Mouse (Mus musculus) right cerebral cortex, postnatal 10 days (tissue): ENCODE results near the gene Atf3.
A peak's percentile ranks its signal among the peaks of the same experiment; 100 is the strongest.
"Not testable (repeated sequence)": the region's sequence is repeated elsewhere in the genome, so short reads cannot be mapped to it uniquely, and the experiment has no call there.

Experiments used
- DNase-seq, 2 experiments: peaks; one replicate each; pipeline ENCODE4 v3.0.0; 2021; ENCODE audit warnings: low spot score in 2 of 2

Atf3 gene

GRCm38 (mm10) chr1:191150924-191151605, 66.8 kb downstream of the Atf3 start:
- no peak for DNase-seq

- DNase-seq, result not testable (repeated sequence)
Observed at GRCm38 (mm10) chr1:191149489-191149888, 68.3 kb downstream of the Atf3 start.

GRCm38 (mm10) chr1:191140983-191141382, 76.9 kb downstream of the Atf3 start:
- DNase-seq, result no peak

GRCm38 (mm10) chr1:191138874-191139495, 78.9 kb downstream of the Atf3 start:
- no peak for DNase-seq

- no peak for DNase-seq
Observed at GRCm38 (mm10) chr1:191138436-191138835, 79.4 kb downstream of the Atf3 start.

- no peak for DNase-seq
Observed at GRCm38 (mm10) chr1:191135406-191135805, 82.4 kb downstream of the Atf3 start.

GRCm38 (mm10) chr1:191132934-191133333, 84.9 kb downstream of the Atf3 start:
- DNase-seq, result no peak

GRCm38 (mm10) chr1:191132240-191132639, 85.6 kb downstream of the Atf3 start:
- DNase-seq, result no peak

GRCm38 (mm10) chr1:191131692-191132091, 86.1 kb downstream of the Atf3 start:
- no peak for DNase-seq

- DNase-seq, result peak in 1 of 2 experiments; percentile 46
Observed at GRCm38 (mm10) chr1:191125811-191126638, 91.8 kb downstream of the Atf3 start.

GRCm38 (mm10) chr1:191124288-191124687, 93.6 kb downstream of the Atf3 start:
- no peak for DNase-seq

- DNase-seq, result no peak
Observed at GRCm38 (mm10) chr1:191123696-191124095, 94.1 kb downstream of the Atf3 start.

GRCm38 (mm10) chr1:191122744-191123143, 95.1 kb downstream of the Atf3 start:
- DNase-seq, result peak in 1 of 2 experiments; percentile 47
